Mouse (Mus musculus): ENCODE data around the gene Rcn3. TPM values are rescaled to one million over a fixed set of nuclear protein-coding genes. Genes with fewer than 3 reads are reported as not detected.
"Not testable (repeated sequence)": the region's sequence is repeated elsewhere in the genome, so short reads cannot be mapped to it uniquely, and the experiment has no call there.

The Rcn3 gene
- polyA plus RNA-seq, 1 experiment: 16.0 TPM

- WGBS: 48% methylated on average over 21 of the region's 21 CpGs
- H3K27ac ChIP-seq (ENCODE audit: control insufficient read depth, insufficient read depth, low read depth, low read length, poor library complexity): peak overlapping the region; percentile 17; the same call in 1 of the 2 replicates
- peaks cover 9% of the 10 kb centered on the region; the same call in 1 of the 2 replicates for H3K4me1 ChIP-seq (ENCODE audit: control insufficient read depth, insufficient read depth, low read length)
These were observed 35.1 kb upstream of the Rcn3 start for GRCm38 (mm10) chr7:45126844-45127699.

GRCm38 (mm10) chr7:45126147-45126843, 34.3 kb upstream of the Rcn3 start:
- Histone ChIP-seq H3K4me3 (replicated peaks; ENCODE audit: control insufficient read depth, low read depth, low read length) (no peak overlapping the region), H3K4me1 (ENCODE audit: control insufficient read depth, insufficient read depth, low read length) (peaks cover 13% of the 10 kb centered on the region; the same call in 1 of the 2 replicates), H3K27ac (ENCODE audit: control insufficient read depth, insufficient read depth, low read depth, low read length, poor library complexity) (0 out of 2 replicates have a peak overlapping the region, but pooled peaks have one; percentile 17)
- WGBS: 79% methylated on average over 17 of the region's 17 CpGs
- TF ChIP-seq POLR2A (IDR thresholded peaks at IDR 0.05; ENCODE audit: borderline replicate concordance, control insufficient read depth, low read depth, low read length) (no peak), CTCF (IDR thresholded peaks at IDR 0.05; ENCODE audit: control insufficient read depth, insufficient read depth, low read length) (no peak)

More at GRCm38 (mm10) chr7:45126844-45127699, 35.1 kb upstream of the Rcn3 start:
- no peak for TF ChIP-seq POLR2A (IDR thresholded peaks at IDR 0.05; ENCODE audit: borderline replicate concordance, control insufficient read depth, low read depth, low read length)
- no peak for TF ChIP-seq CTCF (IDR thresholded peaks at IDR 0.05; ENCODE audit: control insufficient read depth, insufficient read depth, low read length)
- peak overlapping the region; percentile 96 for H3K4me3 ChIP-seq (replicated peaks; ENCODE audit: control insufficient read depth, low read depth, low read length)

GRCm38 (mm10) chr7:45125649-45126048, 33.6 kb upstream of the Rcn3 start:
- not testable (repeated sequence) for H3K4me3 ChIP-seq (replicated peaks; ENCODE audit: control insufficient read depth, low read depth, low read length); H3K27ac ChIP-seq (ENCODE audit: control insufficient read depth, insufficient read depth, low read depth, low read length, poor library complexity)
- H3K4me1 ChIP-seq (ENCODE audit: control insufficient read depth, insufficient read depth, low read length): peaks cover 13% of the 10 kb centered on the region; the same call in 1 of the 2 replicates

GRCm38 (mm10) chr7:45125144-45125600, 33.2 kb upstream of the Rcn3 start:
- H3K4me3 ChIP-seq (replicated peaks; ENCODE audit: control insufficient read depth, low read depth, low read length): no peak overlapping the region
- WGBS: 58% methylated on average over 7 of the region's 7 CpGs

More at GRCm38 (mm10) chr7:45125649-45126048, 33.6 kb upstream of the Rcn3 start:
- WGBS: 74% methylated on average over 5 of the region's 5 CpGs

DNA sequence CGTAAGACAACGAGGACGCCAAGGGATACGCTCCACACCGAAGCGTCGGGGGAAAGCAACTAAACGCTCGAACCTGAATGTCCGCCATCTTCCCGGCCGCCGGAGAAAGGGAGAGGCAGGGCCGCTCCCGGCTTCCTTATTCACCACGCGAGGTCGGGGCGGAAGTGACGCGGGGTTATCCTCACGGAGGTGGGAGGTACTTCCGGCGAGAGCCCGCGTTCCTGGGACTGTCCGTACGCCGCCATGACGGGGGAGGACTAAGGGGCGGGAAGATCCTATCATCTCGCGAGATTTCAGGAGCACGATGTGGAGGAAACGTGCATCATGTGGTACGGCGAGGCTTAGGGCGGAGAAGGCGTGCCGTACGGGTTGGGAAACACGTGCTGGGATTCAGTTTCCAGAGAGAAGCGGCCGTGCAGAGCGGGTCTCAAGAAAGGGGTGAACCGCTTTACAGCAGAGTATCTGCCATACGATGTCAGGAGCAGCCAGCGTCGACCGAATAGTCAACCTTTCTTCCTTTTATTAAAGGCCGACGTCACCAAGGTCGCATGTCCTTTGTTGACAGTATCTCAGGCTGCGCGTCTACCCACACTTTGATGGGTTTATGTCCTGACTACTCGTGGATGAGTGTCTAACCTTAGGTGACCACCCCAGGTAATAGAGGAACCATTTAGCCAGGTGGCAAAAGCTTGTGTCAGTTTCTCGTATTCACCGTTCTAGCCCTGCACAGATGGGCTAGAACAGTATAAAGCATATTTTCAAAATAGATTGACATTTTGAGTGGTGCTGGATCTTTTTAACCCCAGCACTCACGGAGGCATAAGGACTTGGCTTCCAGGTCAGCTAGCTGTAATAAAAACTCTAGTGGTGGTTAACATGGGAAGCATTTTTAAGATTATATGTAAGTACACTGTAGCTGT, 32.5 kb upstream of the Rcn3 start, which contains the start of gene Rps11:
Gene Rps11, minus strand, starts transcription at position 216 of the 920 bp plus-strand sequence.
- Histone ChIP-seq H3K27ac (ENCODE audit: control insufficient read depth, insufficient read depth, low read depth, low read length, poor library complexity) (peak within 1 kb of the TSS; percentile 79), H3K4me1 (ENCODE audit: control insufficient read depth, insufficient read depth, low read length) (peaks cover 14% of the 10 kb centered on the region; the same call in 1 of the 2 replicates), H3K4me3 (replicated peaks; ENCODE audit: control insufficient read depth, low read depth, low read length) (peak within 1 kb of the TSS; percentile 76)
- 2% methylated on average over 59 of the region's 59 CpGs for WGBS
- TF ChIP-seq CTCF (IDR thresholded peaks at IDR 0.05; ENCODE audit: control insufficient read depth, insufficient read depth, low read length) (peak; percentile 18; the same call in 1 of the 2 replicates), POLR2A (IDR thresholded peaks at IDR 0.05; ENCODE audit: borderline replicate concordance, control insufficient read depth, low read depth, low read length) (peak; percentile 73; the same call in 1 of the 2 replicates)

More at GRCm38 (mm10) chr7:45125144-45125600, 33.2 kb upstream of the Rcn3 start:
- TF ChIP-seq CTCF (IDR thresholded peaks at IDR 0.05; ENCODE audit: control insufficient read depth, insufficient read depth, low read length): no peak
- TF ChIP-seq POLR2A (IDR thresholded peaks at IDR 0.05; ENCODE audit: borderline replicate concordance, control insufficient read depth, low read depth, low read length): no peak
- Histone ChIP-seq H3K27ac (ENCODE audit: control insufficient read depth, insufficient read depth, low read depth, low read length, poor library complexity) (no peak overlapping the region), H3K4me1 (ENCODE audit: control insufficient read depth, insufficient read depth, low read length) (peaks cover 14% of the 10 kb centered on the region; the same call in 1 of the 2 replicates)

DNA sequence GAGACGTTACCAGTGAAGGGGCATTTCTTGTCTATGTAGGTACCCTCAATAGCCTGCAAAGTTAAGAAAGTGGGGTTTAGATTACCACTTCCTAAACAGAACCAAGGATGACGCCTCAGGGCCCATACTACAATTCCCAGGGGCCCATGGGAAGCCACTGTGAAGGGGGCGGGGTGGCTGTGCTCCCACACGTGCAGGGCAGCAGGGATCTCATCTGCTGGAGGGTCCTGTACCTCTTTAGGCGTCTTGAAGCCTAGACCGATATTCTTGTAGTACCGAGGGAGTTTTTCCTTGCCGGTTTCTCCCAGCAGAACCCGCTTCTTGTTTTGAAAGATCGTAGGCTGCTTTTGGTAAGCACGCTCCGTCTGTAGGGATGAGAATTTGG, 31.2 kb upstream of the Rcn3 start:
- 8% methylated on average over 12 of the region's 12 CpGs for WGBS

DNA sequence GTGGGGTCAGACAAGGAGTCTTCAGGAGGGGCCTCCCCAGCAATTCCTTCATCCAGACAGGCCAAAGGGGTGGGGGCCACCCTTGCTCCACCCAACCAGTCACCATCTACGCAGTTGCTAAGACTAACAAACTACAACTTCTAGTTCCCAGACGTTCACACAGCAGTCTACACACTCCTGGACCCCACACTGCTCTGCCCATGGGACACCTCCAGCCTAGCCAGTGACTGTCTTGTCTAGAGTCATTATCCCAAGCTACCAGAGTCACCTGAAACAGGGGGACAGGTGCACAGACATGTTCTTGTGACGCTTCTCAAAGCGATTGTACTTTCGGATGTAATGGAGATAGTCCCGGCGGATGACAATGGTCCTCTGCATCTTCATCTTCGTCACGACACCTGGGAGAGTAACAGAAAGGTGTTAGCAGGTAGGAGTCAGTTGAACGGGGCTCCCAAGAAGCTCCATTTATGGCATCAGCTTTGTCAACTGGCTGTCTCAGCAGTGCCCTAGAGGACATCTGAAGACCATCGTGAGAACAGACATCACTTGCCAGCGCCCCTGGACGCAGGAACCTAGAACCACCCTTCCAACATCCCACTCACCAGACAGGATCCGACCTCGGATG, 30.7 kb upstream of the Rcn3 start:
- TF ChIP-seq CTCF (IDR thresholded peaks at IDR 0.05; ENCODE audit: control insufficient read depth, insufficient read depth, low read length) (no peak), POLR2A (IDR thresholded peaks at IDR 0.05; ENCODE audit: borderline replicate concordance, control insufficient read depth, low read depth, low read length) (no peak)
- Histone ChIP-seq H3K27ac (ENCODE audit: control insufficient read depth, insufficient read depth, low read depth, low read length, poor library complexity) (peak overlapping the region; percentile 34), H3K4me3 (replicated peaks; ENCODE audit: control insufficient read depth, low read depth, low read length) (peak overlapping the region; percentile 51), H3K4me1 (ENCODE audit: control insufficient read depth, insufficient read depth, low read length) (peaks cover 14% of the 10 kb centered on the region; the same call in 1 of the 2 replicates)
- WGBS: 70% methylated on average over 15 of the region's 15 CpGs

More for the DNA sequence above, 31.2 kb upstream of the Rcn3 start:
- Histone ChIP-seq H3K27ac (ENCODE audit: control insufficient read depth, insufficient read depth, low read depth, low read length, poor library complexity) (peak overlapping the region; percentile 79), H3K4me1 (ENCODE audit: control insufficient read depth, insufficient read depth, low read length) (peaks cover 14% of the 10 kb centered on the region; the same call in 1 of the 2 replicates), H3K4me3 (replicated peaks; ENCODE audit: control insufficient read depth, low read depth, low read length) (peak overlapping the region; percentile 76)
- TF ChIP-seq CTCF (IDR thresholded peaks at IDR 0.05; ENCODE audit: control insufficient read depth, insufficient read depth, low read length) (no peak), POLR2A (IDR thresholded peaks at IDR 0.05; ENCODE audit: borderline replicate concordance, control insufficient read depth, low read depth, low read length) (no peak; the same call in 1 of the 2 replicates)
